Mouse (Mus musculus) T-cell, adult 2 months (primary cell): ENCODE data around the gene Tubb3.
"Not testable (repeated sequence)": the region's sequence is repeated elsewhere in the genome, so short reads cannot be mapped to it uniquely, and the experiment has no call there.

Source experiments
- DNase-seq: peaks from one replicate; pipeline ENCODE4 v3.0.0; 2022; ENCODE audit warnings: low spot score

Gene Tubb3

GRCm38 (mm10) chr8:123412560-123413170 lies 1.4 kb downstream of the Tubb3 start:
- peak; percentile 45 for DNase-seq

- DNase-seq, result no peak
Observed at GRCm38 (mm10) chr8:123414255-123414654, 3.0 kb downstream of the Tubb3 start.

GRCm38 (mm10) chr8:123414997-123415696 lies 3.9 kb downstream of the Tubb3 start:
- DNase-seq, result not testable (repeated sequence)

GRCm38 (mm10) chr8:123415967-123416943 lies 5.0 kb downstream of the Tubb3 start:
- DNase-seq, result peak; percentile 58

- no peak for DNase-seq
Observed at GRCm38 (mm10) chr8:123416944-123417555, 5.8 kb downstream of the Tubb3 start.

GRCm38 (mm10) chr8:123419711-123420110 lies 8.5 kb downstream of the Tubb3 start:
- DNase-seq, result no peak

GRCm38 (mm10) chr8:123420525-123421281 lies 9.5 kb downstream of the Tubb3 start:
- no peak for DNase-seq

GRCm38 (mm10) chr8:123421325-123421724 lies 10.1 kb downstream of the Tubb3 start:
- DNase-seq, result no peak

GRCm38 (mm10) chr8:123422056-123422780 lies 11.0 kb downstream of the Tubb3 start:
- peak; percentile 53 for DNase-seq

- DNase-seq, result no peak
Observed at GRCm38 (mm10) chr8:123422781-123423159, 11.5 kb downstream of the Tubb3 start.

GRCm38 (mm10) chr8:123423441-123423840 lies 12.2 kb downstream of the Tubb3 start, which contains the start of gene Def8:
Gene Def8, plus strand, starts transcription at chr8:123423527.
- DNase-seq, result no peak

GRCm38 (mm10) chr8:123426511-123427509 lies 15.6 kb downstream of the Tubb3 start:
- no peak for DNase-seq

- no peak for DNase-seq
Observed at GRCm38 (mm10) chr8:123427639-123428275, 16.5 kb downstream of the Tubb3 start.

GRCm38 (mm10) chr8:123428343-123428893 lies 17.2 kb downstream of the Tubb3 start:
- no peak for DNase-seq

GRCm38 (mm10) chr8:123428939-123429721 lies 17.9 kb downstream of the Tubb3 start:
- no peak for DNase-seq

- DNase-seq, result not testable (repeated sequence)
Observed at GRCm38 (mm10) chr8:123429722-123430013, 18.4 kb downstream of the Tubb3 start.

- not testable (repeated sequence) for DNase-seq
Observed at GRCm38 (mm10) chr8:123430936-123431335, 19.7 kb downstream of the Tubb3 start.
